Mouse (Mus musculus) neural tube, embryonic 13.5 days (tissue): ENCODE measurements around the gene Cmtr1. TPM values are rescaled to one million over a fixed set of nuclear protein-coding genes. Genes with fewer than 3 reads are reported as not detected.
A peak's percentile ranks its signal among the peaks of the same experiment; 100 is the strongest.

ENCODE experiments used
- ATAC-seq: fragments of 200-750 bp; cut with Nextera tagmentation; 2 replicates; pipeline ENCODE4 v1.8.0; 2017; ENCODE audit warnings: low read depth, mild to moderate bottlenecking, moderate TSS enrichment, moderate library complexity
- H3K27ac ChIP-seq: fragments of 300-500 bp; sonication (generic); replicated peaks from 2 replicates; pipeline ENCODE4 v1.5.1; 2015; ENCODE audit warnings: moderate library complexity, mild to moderate bottlenecking, inconsistent platforms
- H3K27me3 ChIP-seq: fragments of 300-500 bp; sonication (generic); 2 replicates; pipeline ENCODE4 v1.6.1; 2015; ENCODE audit warnings: mild to moderate bottlenecking, inconsistent platforms
- H3K36me3 ChIP-seq: fragments of 300-500 bp; sonication (generic); 2 replicates; pipeline ENCODE4 v1.6.1; 2015; ENCODE audit warnings: mild to moderate bottlenecking, inconsistent platforms
- H3K4me1 ChIP-seq: fragments of 300-500 bp; sonication (generic); replicated peaks from 2 replicates; pipeline ENCODE4 v1.6.1; 2015; ENCODE audit warnings: inconsistent platforms
- H3K4me2 ChIP-seq: fragments of 300-500 bp; sonication (generic); 2 replicates; pipeline ENCODE4 v1.6.1; 2015; ENCODE audit warnings: inconsistent platforms, mild to moderate bottlenecking, moderate library complexity
- H3K4me3 ChIP-seq: fragments of 300-500 bp; sonication (generic); 2 replicates; pipeline ENCODE4 v1.5.1; 2015; ENCODE audit warnings: mild to moderate bottlenecking, inconsistent platforms
- H3K9ac ChIP-seq: fragments of 300-500 bp; sonication (generic); 2 replicates; pipeline ENCODE4 v1.6.1; 2015; ENCODE audit warnings: moderate library complexity, mild to moderate bottlenecking, inconsistent platforms
- H3K9me3 ChIP-seq: fragments of 300-500 bp; sonication (generic); 2 replicates; pipeline ENCODE4 v1.6.1; 2016; ENCODE audit warnings: inconsistent platforms
- WGBS: fragments of 180-500 bp; shearing (Covaris S2); methylation state at CpG from one replicate; pipeline ENCODE4 v1.1.7; 2015; 5-methylcytosine and 5-hydroxymethylcytosine counted together
- polyA plus RNA-seq: library from polyadenylated mRNA; unstranded; fragments of >200 nt; fragmentation: Nextera tagmentation; extraction: Ambion mirVana; gene quantifications from 2 replicates; pipeline ENCODE4 v1.2.1, GENCODE M21; 2015

Gene Cmtr1
- polyA plus RNA-seq, 1 experiment from 2014 or later = 131 TPM

GRCm38 (mm10) chr17:29692827-29693226 lies 32.4 kb downstream of the Cmtr1 start:
- peaks cover 84% of the 10 kb centered on the region for H3K36me3 ChIP-seq

DNA sequence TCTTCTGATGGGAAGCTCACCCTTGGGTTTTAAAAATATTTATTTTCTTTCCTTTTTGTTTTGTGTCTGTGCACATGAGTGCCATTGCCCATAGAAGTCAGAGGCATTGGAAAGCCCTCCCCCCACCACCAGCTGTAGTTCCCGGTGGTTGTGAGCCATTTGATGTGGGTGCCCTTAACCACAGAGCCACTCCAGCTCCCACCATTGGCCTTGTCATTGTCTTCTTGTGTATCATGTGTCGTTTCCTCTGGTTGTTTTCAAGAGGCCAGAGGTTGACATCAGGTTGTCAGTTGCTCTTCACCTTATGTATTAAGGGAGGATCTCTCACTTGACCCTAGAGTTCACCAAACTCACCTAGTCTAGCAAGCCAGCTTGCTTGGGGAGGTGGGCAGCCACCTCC lies 33.2 kb downstream of the Cmtr1 start:
- no peak for ATAC-seq
- WGBS = 88% methylated on average over 2 of the region's 2 CpGs
- Histone ChIP-seq H3K36me3 (peaks cover 85% of the 10 kb centered on the region), H3K9ac (no peak overlapping the region), H3K4me3 (no peak overlapping the region), H3K27me3 (no peaks in the 10 kb centered on the region), H3K4me1 (no peaks in the 10 kb centered on the region), H3K27ac (no peak overlapping the region), H3K4me2 (no peak overlapping the region), H3K9me3 (no peaks in the 10 kb centered on the region)

More at GRCm38 (mm10) chr17:29692827-29693226, 32.4 kb downstream of the Cmtr1 start:
- Histone ChIP-seq H3K9me3 (no peaks in the 10 kb centered on the region), H3K4me2 (no peak overlapping the region), H3K27me3 (no peaks in the 10 kb centered on the region), H3K4me3 (no peak overlapping the region), H3K27ac (no peak overlapping the region), H3K9ac (no peak overlapping the region), H3K4me1 (no peaks in the 10 kb centered on the region)
- no peak for ATAC-seq
- 92% methylated on average over 2 of the region's 2 CpGs for WGBS

- H3K27me3 ChIP-seq = no peaks in the 10 kb centered on the region
- no peak overlapping the region for H3K4me3 ChIP-seq
- H3K27ac ChIP-seq = no peak overlapping the region
- peaks cover 87% of the 10 kb centered on the region for H3K36me3 ChIP-seq
- WGBS = 74% methylated on average over 4 of the region's 4 CpGs
- H3K4me2 ChIP-seq = no peak overlapping the region
- no peaks in the 10 kb centered on the region for H3K4me1 ChIP-seq
- H3K9me3 ChIP-seq = no peaks in the 10 kb centered on the region
- no peak for ATAC-seq
- no peak overlapping the region for H3K9ac ChIP-seq
Measured at GRCm38 (mm10) chr17:29694516-29694915, 34.1 kb downstream of the Cmtr1 start.

DNA sequence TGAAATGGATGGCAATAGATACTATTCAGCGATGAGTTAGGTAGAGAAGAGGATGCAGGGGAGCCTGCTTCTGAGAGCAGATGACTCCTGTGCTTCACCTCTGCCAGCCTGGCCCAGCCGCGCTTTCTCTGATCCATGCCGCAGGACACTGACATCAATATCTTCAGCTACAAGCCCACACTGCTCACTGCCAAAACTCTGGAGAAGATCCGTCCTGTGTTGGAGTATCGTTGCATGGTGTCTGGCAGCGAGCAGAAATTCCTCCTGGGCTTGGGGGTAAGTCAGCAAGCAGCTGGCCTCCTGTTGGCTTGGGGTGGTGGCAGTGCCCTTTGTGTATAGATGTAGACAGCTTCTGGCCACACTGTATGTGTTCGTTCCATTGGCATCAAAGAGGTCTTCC lies 36.5 kb downstream of the Cmtr1 start:
- Histone ChIP-seq H3K9me3 (no peaks in the 10 kb centered on the region), H3K4me2 (no peak overlapping the region), H3K27ac (no peak overlapping the region), H3K27me3 (no peaks in the 10 kb centered on the region), H3K36me3 (peaks cover 88% of the 10 kb centered on the region), H3K9ac (no peak overlapping the region), H3K4me1 (no peaks in the 10 kb centered on the region), H3K4me3 (no peak overlapping the region)
- 97% methylated on average over 8 of the region's 8 CpGs for WGBS
- no peak for ATAC-seq

- H3K27ac ChIP-seq = no peak overlapping the region
- 85% methylated on average over 6 of the region's 6 CpGs for WGBS
- no peak for ATAC-seq
- H3K27me3 ChIP-seq = no peaks in the 10 kb centered on the region
- H3K9ac ChIP-seq = no peak overlapping the region
- peaks cover 12% of the 10 kb centered on the region for H3K4me1 ChIP-seq
- peaks cover 97% of the 10 kb centered on the region for H3K36me3 ChIP-seq
- no peak overlapping the region for H3K4me3 ChIP-seq
- H3K4me2 ChIP-seq = no peak overlapping the region
- no peaks in the 10 kb centered on the region for H3K9me3 ChIP-seq
Measured at GRCm38 (mm10) chr17:29698421-29698820, 38.0 kb downstream of the Cmtr1 start.

GRCm38 (mm10) chr17:29700573-29700972 lies 40.2 kb downstream of the Cmtr1 start:
- Histone ChIP-seq H3K4me2 (no peak overlapping the region), H3K9ac (no peak overlapping the region), H3K9me3 (no peaks in the 10 kb centered on the region), H3K27me3 (no peaks in the 10 kb centered on the region), H3K4me1 (peaks cover 22% of the 10 kb centered on the region), H3K27ac (no peak overlapping the region), H3K4me3 (no peak overlapping the region), H3K36me3 (peaks cover 87% of the 10 kb centered on the region)
- no peak for ATAC-seq
- WGBS = 95% methylated on average over 7 of the region's 7 CpGs

- H3K4me2 ChIP-seq = no peak overlapping the region
- no peak for ATAC-seq
Measured at GRCm38 (mm10) chr17:29702938-29703710, 42.7 kb downstream of the Cmtr1 start.

GRCm38 (mm10) chr17:29704781-29705180 lies 44.4 kb downstream of the Cmtr1 start:
- no peak overlapping the region for H3K9ac ChIP-seq
- no peak overlapping the region for H3K4me3 ChIP-seq
- H3K27ac ChIP-seq = no peak overlapping the region
- H3K4me2 ChIP-seq = no peak overlapping the region
- peaks cover 58% of the 10 kb centered on the region for H3K4me1 ChIP-seq
- ATAC-seq = peak; percentile 61; the same call in 1 of the 2 replicates
- H3K27me3 ChIP-seq = no peaks in the 10 kb centered on the region
- H3K9me3 ChIP-seq = no peaks in the 10 kb centered on the region
- 36% methylated on average over 3 of the region's 3 CpGs for WGBS
- H3K36me3 ChIP-seq = peaks cover 47% of the 10 kb centered on the region

More at GRCm38 (mm10) chr17:29702938-29703710, 42.7 kb downstream of the Cmtr1 start:
- Histone ChIP-seq H3K27me3 (no peaks in the 10 kb centered on the region), H3K4me1 (peaks cover 41% of the 10 kb centered on the region), H3K9me3 (no peaks in the 10 kb centered on the region), H3K4me3 (no peak overlapping the region), H3K27ac (peak overlapping the region; percentile 56), H3K9ac (no peak overlapping the region; the same call in 1 of the 2 replicates), H3K36me3 (peaks cover 64% of the 10 kb centered on the region)
- WGBS = 75% methylated on average over 4 of the region's 4 CpGs

DNA sequence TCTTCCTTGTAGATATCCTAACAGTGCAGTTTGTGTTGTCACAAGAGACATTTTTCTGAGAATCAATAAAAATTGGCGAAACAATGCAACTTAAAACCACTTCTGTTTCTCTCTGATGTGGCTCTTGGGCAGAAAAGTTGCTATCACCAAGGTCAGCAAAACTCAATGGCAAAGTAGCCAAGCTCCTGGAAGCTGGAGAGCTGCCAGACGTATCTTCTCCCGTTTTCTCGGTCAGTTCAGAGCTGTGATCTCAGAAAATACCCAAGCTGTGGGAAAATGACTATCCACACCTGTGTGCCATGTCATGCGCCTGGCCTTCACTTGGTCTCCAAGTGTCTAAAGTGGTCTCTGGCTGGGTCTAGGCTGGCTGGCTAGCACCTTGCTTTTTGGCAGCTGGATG lies 45.5 kb downstream of the Cmtr1 start:
- H3K36me3 ChIP-seq = peaks cover 36% of the 10 kb centered on the region

GRCm38 (mm10) chr17:29706981-29707545 lies 46.7 kb downstream of the Cmtr1 start:
- peaks cover 24% of the 10 kb centered on the region for H3K36me3 ChIP-seq
- no peak for ATAC-seq
- WGBS = 22% methylated on average over 5 of the region's 5 CpGs
- peaks cover 80% of the 10 kb centered on the region for H3K4me1 ChIP-seq
- H3K9ac ChIP-seq = peak overlapping the region; percentile 26; the same call in 1 of the 2 replicates
- H3K4me3 ChIP-seq = no peak overlapping the region
- H3K27ac ChIP-seq = peak overlapping the region; percentile 11; the same call in 1 of the 2 replicates
- H3K27me3 ChIP-seq = no peaks in the 10 kb centered on the region
- H3K9me3 ChIP-seq = no peaks in the 10 kb centered on the region
- no peak overlapping the region for H3K4me2 ChIP-seq

More for the DNA sequence above, 45.5 kb downstream of the Cmtr1 start:
- Histone ChIP-seq H3K4me2 (no peak overlapping the region), H3K27ac (no peak overlapping the region), H3K9me3 (no peaks in the 10 kb centered on the region), H3K27me3 (no peaks in the 10 kb centered on the region), H3K4me1 (peaks cover 69% of the 10 kb centered on the region), H3K9ac (no peak overlapping the region), H3K4me3 (no peak overlapping the region)
- WGBS = 79% methylated on average over 5 of the region's 5 CpGs
- no peak for ATAC-seq

GRCm38 (mm10) chr17:29708783-29709182 lies 48.4 kb downstream of the Cmtr1 start:
- H3K36me3 ChIP-seq = peaks cover 8% of the 10 kb centered on the region
- no peak overlapping the region; the same call in 1 of the 2 replicates for H3K27ac ChIP-seq
- no peak overlapping the region for H3K4me2 ChIP-seq
- H3K4me1 ChIP-seq = peaks cover 78% of the 10 kb centered on the region
- H3K9me3 ChIP-seq = no peaks in the 10 kb centered on the region
- no peak overlapping the region for H3K4me3 ChIP-seq
- 0 out of 2 replicates have a peak overlapping the region, but pooled peaks have one; percentile 18 for H3K9ac ChIP-seq
- WGBS = 82% methylated on average over 5 of the region's 5 CpGs
- no peaks in the 10 kb centered on the region for H3K27me3 ChIP-seq
- ATAC-seq = no peak

- H3K4me1 ChIP-seq = peaks cover 75% of the 10 kb centered on the region
- 0 out of 2 replicates have a peak overlapping the region, but pooled peaks have one; percentile 1 for H3K9ac ChIP-seq
Measured at GRCm38 (mm10) chr17:29710562-29711044, 50.2 kb downstream of the Cmtr1 start.

More at GRCm38 (mm10) chr17:29710562-29711044, 50.2 kb downstream of the Cmtr1 start:
- 58% methylated on average over 11 of the region's 11 CpGs for WGBS
- H3K36me3 ChIP-seq = no peaks in the 10 kb centered on the region
- H3K9me3 ChIP-seq = no peaks in the 10 kb centered on the region
- no peak overlapping the region for H3K4me2 ChIP-seq
- peak overlapping the region; percentile 82 for H3K27ac ChIP-seq
- H3K27me3 ChIP-seq = no peaks in the 10 kb centered on the region
- H3K4me3 ChIP-seq = no peak overlapping the region
- no peak for ATAC-seq
